Mouse (Mus musculus) hindbrain, postnatal 0 days (tissue): ENCODE results near the gene Tmem19. TPM values are rescaled to one million over a fixed set of nuclear protein-coding genes. Genes with fewer than 3 reads are reported as not detected.

Experiments used
- ATAC-seq: fragments of 200-750 bp; cut with Nextera tagmentation; 2 replicates; pipeline ENCODE4 v1.8.0; 2017; ENCODE audit warnings: mild to moderate bottlenecking, moderate TSS enrichment, moderate library complexity
- DNase-seq: peaks from one replicate; pipeline ENCODE4 v3.0.0-alpha.2; 2015; ENCODE audit warnings: low spot score
- H3K27ac ChIP-seq: fragments of 300-500 bp; sonication (generic); 2 replicates; pipeline ENCODE4 v1.5.1; 2014; ENCODE audit warnings: mild to moderate bottlenecking
- H3K27me3 ChIP-seq: fragments of 300-500 bp; sonication (generic); 2 replicates; pipeline ENCODE4 v1.6.1; 2014; ENCODE audit warnings: low read length, mixed read lengths; ENCODE audit not compliant: insufficient read depth
- H3K36me3 ChIP-seq: fragments of 300-500 bp; sonication (generic); 2 replicates; pipeline ENCODE4 v1.6.1; 2014; ENCODE audit warnings: low read length, mixed read lengths; ENCODE audit not compliant: insufficient read depth
- H3K4me1 ChIP-seq: fragments of 300-500 bp; sonication (generic); 2 replicates; pipeline ENCODE4 v1.6.1; 2014; ENCODE audit warnings: antibody characterized with exemption, low read length, mixed read lengths; ENCODE audit not compliant: insufficient read depth
- H3K4me2 ChIP-seq: fragments of 300-500 bp; sonication (generic); 2 replicates; pipeline ENCODE4 v1.6.1; 2014; ENCODE audit warnings: low read depth, mild to moderate bottlenecking, low read length, moderate library complexity, mixed read lengths
- H3K4me3 ChIP-seq: fragments of 300-500 bp; sonication (generic); 2 replicates; pipeline ENCODE4 v1.5.1; 2014; ENCODE audit warnings: low read length
- H3K9ac ChIP-seq: fragments of 300-500 bp; sonication (generic); replicated peaks from 2 replicates; pipeline ENCODE4 v1.6.1; 2014; ENCODE audit warnings: mild to moderate bottlenecking, low read length, moderate library complexity, mixed read lengths
- H3K9me3 ChIP-seq: fragments of 300-500 bp; sonication (generic); 2 replicates; pipeline ENCODE4 v1.6.1; 2016; ENCODE audit warnings: low read length, mixed read lengths
- CTCF ChIP-seq: IDR thresholded peaks from 2 replicates; pipeline ENCODE4 v1.5.1; 2016; ENCODE audit warnings: antibody characterized with exemption, control low read depth, low read depth
- WGBS: fragments of 180-500 bp; shearing (Covaris S2); extraction: QIAGEN DNeasy Blood & Tissue Kit; methylation state at CpG from one replicate; pipeline ENCODE4 v1.1.7; 2014; 5-methylcytosine and 5-hydroxymethylcytosine counted together
- polyA plus RNA-seq: library from polyadenylated mRNA; unstranded; fragments of >200 nt; fragmentation: Nextera tagmentation; extraction: Ambion mirVana; gene quantifications from 2 replicates; pipeline ENCODE4 v1.2.1, GENCODE M21; 2015
- total RNA-seq: library from RNA; depleted of rRNA; stranded (reverse); fragments of >200 nt; gene quantifications from 2 replicates; pipeline ENCODE4 v1.2.3, GENCODE M21; 2014

Tmem19 gene
- total and polyA plus RNA-seq, 2 experiments from 2014 or later = 34.0 to 49.9 TPM

DNA sequence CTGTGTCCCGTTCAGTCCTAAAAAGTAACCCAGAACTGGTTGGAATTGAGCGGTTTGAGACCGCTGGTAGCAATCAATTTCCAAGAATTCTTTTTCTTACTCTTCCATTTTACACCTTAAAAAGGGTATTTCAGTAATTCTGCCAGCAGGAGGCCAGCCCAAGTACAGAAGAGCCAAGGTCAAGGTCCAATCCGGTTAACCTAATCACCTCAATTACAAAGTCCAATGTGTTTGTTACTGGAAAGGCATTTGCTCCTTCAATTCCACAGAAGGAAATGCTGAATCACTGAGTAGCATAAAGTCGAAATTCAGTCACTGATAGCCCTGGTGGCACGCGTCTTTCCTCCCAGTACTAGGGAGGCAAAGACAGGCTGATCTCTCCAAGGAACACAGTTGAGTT lies 3.2 kb downstream of the Tmem19 start:
- Histone ChIP-seq H3K27me3 (no peaks in the 10 kb centered on the region), H3K4me3 (no peak overlapping the region), H3K9ac (no peak overlapping the region), H3K36me3 (peaks cover 8% of the 10 kb centered on the region; the same call in 1 of the 2 replicates), H3K27ac (no peak overlapping the region), H3K9me3 (no peaks in the 10 kb centered on the region), H3K4me2 (no peak overlapping the region), H3K4me1 (peaks cover 6% of the 10 kb centered on the region; the same call in 1 of the 2 replicates)
- no peak for ATAC-seq
- no peak for DNase-seq
- no peak for TF ChIP-seq CTCF
- 92% methylated on average over 7 of the region's 7 CpGs for WGBS

DNA sequence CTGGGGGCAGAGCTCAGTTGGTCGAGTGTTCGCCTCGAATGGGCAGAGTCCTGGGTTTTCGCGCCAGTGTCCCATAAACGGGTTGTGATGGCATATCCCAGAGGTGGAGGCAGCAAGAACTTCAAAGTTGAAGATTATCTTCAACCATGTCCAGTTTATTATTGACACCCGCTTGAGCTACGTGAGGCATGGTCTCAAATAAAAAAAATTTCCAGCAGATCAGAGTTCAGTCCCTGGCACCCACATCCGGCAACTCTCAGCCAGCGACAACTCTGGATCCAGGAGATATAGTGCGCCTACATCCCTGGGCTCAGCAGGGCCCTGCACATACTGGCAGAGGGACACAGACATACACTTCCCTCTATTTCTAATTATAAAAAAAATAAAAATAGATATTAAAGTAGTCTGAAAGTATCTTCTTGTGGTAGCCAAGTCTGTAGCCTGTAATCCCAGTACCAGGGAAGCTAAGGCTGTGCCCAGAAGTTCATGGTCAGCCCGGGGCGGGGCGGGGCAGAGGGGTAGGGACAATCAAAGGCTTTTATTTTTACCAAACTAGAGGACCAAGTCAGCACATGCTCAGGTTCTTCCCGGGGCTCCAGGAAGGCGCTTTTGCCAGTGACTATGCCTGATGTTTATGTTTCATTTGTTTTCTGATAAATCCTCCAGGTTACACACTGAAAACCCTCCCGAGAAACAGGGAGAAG lies 3.9 kb downstream of the Tmem19 start:
- no peaks in the 10 kb centered on the region for H3K27me3 ChIP-seq
- peaks cover 8% of the 10 kb centered on the region; the same call in 1 of the 2 replicates for H3K36me3 ChIP-seq
- no peaks in the 10 kb centered on the region for H3K9me3 ChIP-seq
- no peak overlapping the region for H3K4me2 ChIP-seq
- ATAC-seq (no peak), DNase-seq (no peak)
- WGBS = 94% methylated on average over 17 of the region's 17 CpGs
- no peak overlapping the region for H3K4me3 ChIP-seq
- H3K4me1 ChIP-seq = peaks cover 6% of the 10 kb centered on the region; the same call in 1 of the 2 replicates
- no peak overlapping the region for H3K27ac ChIP-seq
- no peak overlapping the region for H3K9ac ChIP-seq
- TF ChIP-seq CTCF = no peak

DNA sequence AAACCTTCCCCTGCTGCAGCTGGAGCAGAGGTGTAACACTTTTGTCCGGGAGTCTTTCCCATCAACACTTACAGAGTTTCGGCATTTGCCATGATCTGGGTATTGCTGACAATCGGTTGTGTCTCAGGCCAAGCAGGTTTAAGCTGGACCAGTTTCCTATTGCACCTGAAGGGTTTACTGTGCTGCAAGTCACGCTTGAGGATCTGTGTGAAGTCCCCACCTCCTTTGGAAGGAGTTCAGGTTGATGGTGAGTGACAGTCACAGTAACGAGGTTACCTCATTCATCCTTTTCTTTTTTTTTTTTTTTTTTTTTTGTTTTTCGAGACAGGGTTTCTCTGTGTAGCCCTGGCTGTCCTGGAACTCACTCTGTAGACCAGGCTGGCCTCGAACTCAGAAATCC lies 6.2 kb downstream of the Tmem19 start:
- H3K27me3 ChIP-seq = no peaks in the 10 kb centered on the region
- no peak for DNase-seq
- H3K4me2 ChIP-seq = no peak overlapping the region
- H3K27ac ChIP-seq = no peak overlapping the region
- ATAC-seq = no peak
- H3K4me1 ChIP-seq = 0 out of 2 replicates have a peak, but pooled peaks cover 2% of the 10 kb centered on the region
- H3K36me3 ChIP-seq = peaks cover 8% of the 10 kb centered on the region; the same call in 1 of the 2 replicates
- H3K4me3 ChIP-seq = no peak overlapping the region
- WGBS = 93% methylated on average over 5 of the region's 7 CpGs
- no peak overlapping the region for H3K9ac ChIP-seq
- TF ChIP-seq CTCF = no peak
- no peaks in the 10 kb centered on the region for H3K9me3 ChIP-seq

DNA sequence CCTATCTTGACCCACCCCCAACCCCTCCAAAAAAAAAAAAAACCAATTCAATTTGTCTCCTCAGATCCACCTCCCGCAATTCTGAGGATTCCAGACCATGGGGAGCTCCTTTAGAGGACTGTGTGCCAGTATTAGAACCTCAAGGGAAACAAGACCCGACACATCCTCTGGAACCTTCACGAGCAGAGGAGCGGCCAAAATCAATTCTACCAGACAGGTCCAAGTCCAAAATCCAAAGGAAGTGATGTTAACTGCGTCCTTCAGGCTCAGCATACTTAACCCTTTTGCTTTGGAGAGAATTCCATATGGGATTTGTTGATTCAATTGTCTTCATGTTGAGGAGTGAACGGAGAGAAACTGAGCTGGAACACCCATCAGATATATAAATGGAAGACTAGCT lies 7.3 kb downstream of the Tmem19 start:
- WGBS = 91% methylated on average over 6 of the region's 6 CpGs
- Histone ChIP-seq H3K4me1 (no peaks in the 10 kb centered on the region), H3K4me3 (no peak overlapping the region), H3K36me3 (peaks cover 8% of the 10 kb centered on the region; the same call in 1 of the 2 replicates), H3K27me3 (no peaks in the 10 kb centered on the region), H3K4me2 (no peak overlapping the region), H3K27ac (no peak overlapping the region), H3K9me3 (no peaks in the 10 kb centered on the region), H3K9ac (no peak overlapping the region)
- DNase-seq = no peak
- TF ChIP-seq CTCF = no peak
- no peak for ATAC-seq

DNA sequence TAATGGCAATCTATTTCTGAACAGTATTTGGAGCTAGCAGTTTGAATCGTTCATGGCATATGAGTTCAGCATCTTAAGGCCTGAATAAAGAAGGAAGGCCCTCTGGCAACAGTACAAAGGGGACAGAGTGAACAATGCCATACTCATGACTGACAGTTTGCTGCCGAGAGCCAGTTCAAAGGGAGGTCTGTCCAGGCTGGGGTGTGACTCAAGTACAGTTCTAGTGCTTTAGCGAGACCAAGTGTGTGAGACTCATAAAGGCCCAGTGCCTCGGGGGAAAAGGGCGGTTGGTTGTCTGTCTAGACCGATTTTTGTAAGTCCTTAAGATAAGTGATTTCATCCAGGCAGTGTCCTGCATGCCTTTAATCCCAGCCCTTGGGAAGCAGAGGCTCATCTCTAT lies 7.7 kb downstream of the Tmem19 start:
- Histone ChIP-seq H3K4me3 (no peak overlapping the region), H3K9me3 (no peaks in the 10 kb centered on the region), H3K4me2 (no peak overlapping the region), H3K9ac (no peak overlapping the region), H3K27ac (no peak overlapping the region), H3K27me3 (no peaks in the 10 kb centered on the region), H3K36me3 (peaks cover 8% of the 10 kb centered on the region; the same call in 1 of the 2 replicates), H3K4me1 (no peaks in the 10 kb centered on the region)
- TF ChIP-seq CTCF = no peak
- ATAC-seq = no peak
- 47% methylated on average over 6 of the region's 6 CpGs for WGBS
- no peak for DNase-seq

DNA sequence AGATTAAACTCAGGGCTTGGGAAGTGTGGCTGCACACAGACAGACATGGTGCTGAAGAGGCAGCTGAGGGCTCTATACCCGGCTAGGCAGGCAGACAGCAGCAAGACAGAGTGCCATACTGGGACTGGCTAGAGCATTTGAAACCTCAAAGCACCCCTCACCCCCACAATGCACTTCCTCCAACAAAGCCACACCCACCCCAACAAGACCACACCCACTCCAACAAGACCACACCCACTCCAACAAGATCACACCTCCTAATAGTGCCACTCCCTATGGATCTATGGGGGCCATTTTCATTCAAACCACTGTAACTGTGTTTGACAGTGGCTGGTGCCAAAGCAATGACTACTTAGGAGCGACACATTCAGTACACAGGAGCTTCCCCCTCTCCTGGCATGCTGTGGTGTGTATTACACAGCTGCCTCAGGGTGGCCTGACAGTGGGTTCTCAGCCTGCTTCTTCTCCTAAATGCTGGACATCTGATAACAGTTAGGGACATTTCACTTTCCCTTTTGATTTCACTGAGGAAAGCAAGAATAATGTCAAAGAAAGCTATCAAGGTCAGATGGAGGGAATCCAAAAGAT lies 11.4 kb downstream of the Tmem19 start:
- no peak overlapping the region for H3K4me2 ChIP-seq
- ATAC-seq = no peak
- 77% methylated on average over 2 of the region's 2 CpGs for WGBS
- H3K27me3 ChIP-seq = no peaks in the 10 kb centered on the region
- H3K9me3 ChIP-seq = no peaks in the 10 kb centered on the region
- no peaks in the 10 kb centered on the region for H3K4me1 ChIP-seq
- DNase-seq = no peak
- no peak overlapping the region for H3K27ac ChIP-seq
- no peak overlapping the region for H3K9ac ChIP-seq
- no peaks in the 10 kb centered on the region for H3K36me3 ChIP-seq
- no peak overlapping the region for H3K4me3 ChIP-seq
- TF ChIP-seq CTCF = no peak

DNA sequence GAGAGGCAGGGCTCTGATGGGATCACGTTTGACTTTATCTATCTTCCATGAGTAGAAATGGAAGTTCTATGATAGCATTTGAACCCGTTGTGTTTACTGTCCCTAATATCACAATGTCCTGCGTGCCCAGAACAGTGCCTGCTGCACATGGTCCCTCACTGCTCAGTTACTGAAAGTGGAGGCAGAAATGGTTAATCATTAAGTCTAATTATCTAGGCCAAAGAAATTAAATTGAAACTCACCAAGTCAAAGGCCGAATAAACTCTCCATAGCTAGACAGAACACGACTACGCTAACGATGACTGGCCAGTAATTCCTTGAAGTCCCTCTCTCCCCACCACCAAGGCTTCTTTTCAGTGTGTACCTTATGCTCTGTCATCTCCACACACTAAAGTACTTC lies 12.8 kb downstream of the Tmem19 start:
- Histone ChIP-seq H3K9me3 (no peaks in the 10 kb centered on the region), H3K36me3 (no peaks in the 10 kb centered on the region; the same call in 1 of the 2 replicates), H3K4me1 (no peaks in the 10 kb centered on the region), H3K4me2 (no peak overlapping the region), H3K27ac (no peak overlapping the region), H3K9ac (no peak overlapping the region), H3K4me3 (no peak overlapping the region), H3K27me3 (no peaks in the 10 kb centered on the region)
- 88% methylated on average over 7 of the region's 7 CpGs for WGBS
- no peak for TF ChIP-seq CTCF
- ATAC-seq (no peak), DNase-seq (no peak)
